Mouse (Mus musculus) hindbrain, embryonic 14.5 days (tissue): ENCODE data around the gene Grik1. TPM values are rescaled to one million over a fixed set of nuclear protein-coding genes. Genes with fewer than 3 reads are reported as not detected.

Experiments
- ATAC-seq: fragments of 200-750 bp; cut with Nextera tagmentation; 2 replicates; pipeline ENCODE4 v1.8.0; 2017; ENCODE audit warnings: moderate number of reproducible peaks, mild to moderate bottlenecking, moderate TSS enrichment, moderate library complexity; ENCODE audit not compliant: low FRiP score
- DNase-seq: peaks from one replicate; pipeline ENCODE4 v3.0.0-alpha.2; 2015; ENCODE audit warnings: low spot score
- H3K27ac ChIP-seq: fragments of 300-500 bp; sonication (generic); 2 replicates; pipeline ENCODE4 v1.5.1; 2014; ENCODE audit warnings: mild to moderate bottlenecking, moderate library complexity
- H3K27me3 ChIP-seq: fragments of 300-500 bp; sonication (generic); 2 replicates; pipeline ENCODE4 v1.6.1; 2014; ENCODE audit warnings: mild to moderate bottlenecking, low read length, mixed read lengths; ENCODE audit not compliant: control insufficient read depth, insufficient read depth
- H3K36me3 ChIP-seq: fragments of 300-500 bp; sonication (generic); replicated peaks from 2 replicates; pipeline ENCODE4 v1.6.1; 2014; ENCODE audit not compliant: control insufficient read depth, insufficient read depth
- H3K4me1 ChIP-seq: fragments of 300-500 bp; sonication (generic); replicated peaks from 2 replicates; pipeline ENCODE4 v1.6.1; 2014; ENCODE audit warnings: antibody characterized with exemption, low read length, mixed read lengths; ENCODE audit not compliant: control insufficient read depth, insufficient read depth
- H3K4me2 ChIP-seq: fragments of 300-500 bp; sonication (generic); replicated peaks from 2 replicates; pipeline ENCODE4 v1.6.1; 2014; ENCODE audit warnings: mild to moderate bottlenecking, moderate library complexity
- H3K4me3 ChIP-seq: fragments of 300-500 bp; sonication (generic); replicated peaks from 2 replicates; pipeline ENCODE4 v1.5.1; 2014; ENCODE audit warnings: mild to moderate bottlenecking, low read length
- H3K9ac ChIP-seq: fragments of 300-500 bp; sonication (generic); 2 replicates; pipeline ENCODE4 v1.6.1; 2014
- H3K9me3 ChIP-seq: fragments of 300-500 bp; sonication (generic); 2 replicates; pipeline ENCODE4 v1.6.1; 2016; ENCODE audit warnings: low read length; ENCODE audit not compliant: control insufficient read depth
- whole genome bisulfite sequencing: fragments of 180-500 bp; shearing (Covaris S2); extraction: QIAGEN DNeasy Blood & Tissue Kit; methylation state at CpG from one replicate; pipeline ENCODE4 v1.1.7; 2014; 5-methylcytosine and 5-hydroxymethylcytosine counted together
- polyA plus RNA-seq: library from polyadenylated mRNA; unstranded; fragments of >200 nt; fragmentation: Nextera tagmentation; extraction: Ambion mirVana; gene quantifications from 2 replicates; pipeline ENCODE4 v1.2.1, GENCODE M21; 2014

The Grik1 gene
- polyA plus RNA-seq, 1 experiment from 2014 or later = 32.3 TPM

DNA sequence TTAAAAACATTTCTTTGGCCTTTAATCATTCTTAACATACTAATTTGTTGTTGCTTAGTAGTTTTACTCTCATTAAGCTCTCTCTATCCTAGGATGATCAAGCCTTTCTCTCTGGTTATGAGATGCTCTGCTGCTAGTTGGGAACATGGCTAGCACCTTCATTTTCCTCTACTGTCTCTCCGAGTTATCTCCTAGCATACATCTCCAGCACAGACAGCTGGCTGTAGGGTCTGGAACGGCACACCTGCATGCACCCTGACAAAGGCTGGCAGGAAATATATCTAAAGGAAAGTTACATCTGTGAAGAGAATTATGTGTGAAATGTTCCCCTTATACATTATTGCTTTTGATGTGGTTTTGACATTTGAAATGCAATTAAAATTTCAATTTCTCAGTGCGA lies 42.5 kb downstream of the Grik1 start:
- no peak overlapping the region for H3K27ac ChIP-seq
- H3K9me3 ChIP-seq = no peaks in the 10 kb centered on the region
- no peak overlapping the region for H3K4me2 ChIP-seq
- no peak overlapping the region for H3K4me3 ChIP-seq
- no peaks in the 10 kb centered on the region for H3K27me3 ChIP-seq
- no peaks in the 10 kb centered on the region for H3K36me3 ChIP-seq
- no peak for ATAC-seq
- WGBS = 89% methylated on average over 3 of the region's 3 CpGs
- DNase-seq = no peak
- H3K4me1 ChIP-seq = no peaks in the 10 kb centered on the region
- no peak overlapping the region for H3K9ac ChIP-seq

DNA sequence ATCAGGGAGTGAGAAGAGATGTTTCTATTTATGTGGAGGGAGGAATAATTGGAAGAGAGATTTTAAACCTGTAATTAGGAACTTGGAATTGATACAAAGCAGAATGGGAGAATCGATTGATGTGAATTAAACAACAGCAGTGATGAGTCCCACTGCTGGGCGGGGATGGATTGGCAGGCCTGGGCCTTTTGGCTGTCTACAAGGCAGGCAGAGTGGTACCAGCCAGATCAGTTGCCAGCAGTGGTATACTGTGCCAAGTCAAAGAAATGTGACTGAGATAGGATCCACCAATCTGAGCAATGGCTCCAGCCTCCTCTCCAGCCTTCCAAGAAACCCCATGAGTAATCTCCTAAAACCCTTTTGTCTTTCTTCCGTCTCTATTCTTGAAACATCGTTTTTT lies 45.4 kb downstream of the Grik1 start:
- no peak for DNase-seq
- WGBS = 83% methylated on average over 4 of the region's 4 CpGs
- Histone ChIP-seq H3K27ac (no peak overlapping the region), H3K4me3 (no peak overlapping the region), H3K4me1 (no peaks in the 10 kb centered on the region), H3K4me2 (no peak overlapping the region), H3K9me3 (no peaks in the 10 kb centered on the region), H3K27me3 (no peaks in the 10 kb centered on the region), H3K9ac (no peak overlapping the region), H3K36me3 (no peaks in the 10 kb centered on the region)
- no peak for ATAC-seq

DNA sequence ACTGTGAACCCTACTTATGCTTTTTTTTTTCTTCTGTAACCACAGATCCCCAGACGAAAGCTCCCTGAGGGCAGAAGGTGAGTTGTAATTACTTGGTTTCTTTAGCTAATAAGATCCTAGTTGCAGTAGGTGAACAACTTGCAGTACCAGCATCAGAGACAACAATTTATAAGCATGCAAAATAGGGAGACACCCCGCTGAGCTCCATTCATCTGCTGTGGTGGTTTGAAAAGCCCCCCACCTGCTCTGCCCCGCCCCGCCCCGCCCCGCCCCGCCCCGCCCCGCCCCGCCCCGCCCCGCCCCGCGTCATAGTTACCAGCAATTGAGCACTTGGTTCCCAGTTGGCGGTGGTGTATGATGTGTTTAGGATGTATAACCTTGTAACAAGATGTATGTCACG lies 64.4 kb downstream of the Grik1 start:
- no peak for ATAC-seq
- Histone ChIP-seq H3K27me3 (no peaks in the 10 kb centered on the region), H3K4me3 (no peak overlapping the region), H3K9me3 (no peaks in the 10 kb centered on the region), H3K27ac (no peak overlapping the region), H3K4me1 (no peaks in the 10 kb centered on the region), H3K4me2 (no peak overlapping the region), H3K36me3 (no peaks in the 10 kb centered on the region), H3K9ac (no peak overlapping the region)
- no peak for DNase-seq
- WGBS = 57% methylated on average over 16 of the region's 16 CpGs

DNA sequence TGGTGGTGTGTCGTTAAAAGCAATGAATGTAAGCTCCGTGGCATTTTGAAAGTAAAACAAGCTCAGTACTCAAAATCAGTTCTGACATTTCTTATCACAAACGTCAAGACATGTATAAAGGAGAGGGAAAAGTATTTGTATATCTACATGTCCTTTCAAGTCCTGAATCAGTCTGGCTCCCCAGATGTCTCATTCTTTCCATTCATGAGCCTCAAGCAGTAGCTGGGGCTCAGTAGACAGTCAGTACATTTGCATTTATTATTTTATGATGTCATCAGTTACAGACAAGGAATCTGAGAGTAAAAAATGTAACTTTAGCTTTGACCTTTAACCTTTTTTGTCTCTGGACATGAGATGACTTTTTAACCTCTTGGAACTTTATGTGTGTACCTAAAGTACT lies 68.1 kb downstream of the Grik1 start:
- Histone ChIP-seq H3K27me3 (no peaks in the 10 kb centered on the region), H3K9ac (no peak overlapping the region), H3K4me2 (no peak overlapping the region), H3K36me3 (no peaks in the 10 kb centered on the region), H3K27ac (no peak overlapping the region), H3K4me1 (no peaks in the 10 kb centered on the region), H3K9me3 (no peaks in the 10 kb centered on the region), H3K4me3 (no peak overlapping the region)
- ATAC-seq (no peak), DNase-seq (no peak)
- 82% methylated on average over 3 of the region's 3 CpGs for WGBS

DNA sequence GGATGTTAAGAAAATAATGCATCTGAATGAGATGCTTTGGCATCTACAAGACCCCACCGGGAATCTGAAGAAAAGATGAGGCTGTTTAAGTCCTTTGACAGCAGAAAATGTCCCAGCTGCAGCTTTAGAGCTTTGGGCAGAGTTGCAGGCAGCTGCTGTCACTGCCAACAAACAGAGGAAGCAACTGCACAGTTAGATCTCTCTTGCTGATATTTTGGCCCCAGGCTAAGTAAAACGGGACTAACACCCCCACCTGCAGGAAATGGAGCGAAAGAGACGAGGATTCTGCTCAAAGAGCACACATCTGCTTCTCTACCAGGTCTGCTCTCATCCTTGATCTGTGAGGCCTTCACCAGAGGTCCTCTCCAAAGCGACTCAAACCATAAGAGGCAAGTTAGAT lies 77.5 kb downstream of the Grik1 start:
- Histone ChIP-seq H3K27me3 (no peaks in the 10 kb centered on the region), H3K4me2 (no peak overlapping the region), H3K27ac (no peak overlapping the region), H3K36me3 (no peaks in the 10 kb centered on the region), H3K4me1 (no peaks in the 10 kb centered on the region), H3K9me3 (no peaks in the 10 kb centered on the region), H3K9ac (no peak overlapping the region), H3K4me3 (no peak overlapping the region)
- ATAC-seq (no peak), DNase-seq (no peak)
- WGBS = 74% methylated on average over 5 of the region's 5 CpGs

DNA sequence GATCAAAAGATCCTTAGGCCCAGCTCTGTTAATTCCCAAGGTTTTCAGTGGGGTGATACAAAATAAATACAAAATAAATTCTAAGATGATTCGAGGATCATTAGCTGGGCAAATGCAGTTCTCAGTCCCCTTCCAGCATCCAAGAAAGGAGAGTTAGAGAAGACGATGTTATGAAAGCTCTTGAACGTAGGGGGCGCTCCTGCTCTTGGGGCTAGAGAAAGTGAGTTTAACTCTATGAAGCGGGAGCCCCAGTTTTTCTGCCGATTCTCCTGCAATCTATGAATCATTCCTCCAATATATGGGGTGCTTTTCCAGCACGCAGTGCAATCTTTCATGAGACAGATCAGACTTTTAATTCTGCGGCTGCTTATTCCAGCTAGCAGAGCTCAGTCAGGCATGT lies 78.2 kb downstream of the Grik1 start:
- no peaks in the 10 kb centered on the region for H3K9me3 ChIP-seq
- WGBS = 68% methylated on average over 8 of the region's 8 CpGs
- DNase-seq = no peak

DNA sequence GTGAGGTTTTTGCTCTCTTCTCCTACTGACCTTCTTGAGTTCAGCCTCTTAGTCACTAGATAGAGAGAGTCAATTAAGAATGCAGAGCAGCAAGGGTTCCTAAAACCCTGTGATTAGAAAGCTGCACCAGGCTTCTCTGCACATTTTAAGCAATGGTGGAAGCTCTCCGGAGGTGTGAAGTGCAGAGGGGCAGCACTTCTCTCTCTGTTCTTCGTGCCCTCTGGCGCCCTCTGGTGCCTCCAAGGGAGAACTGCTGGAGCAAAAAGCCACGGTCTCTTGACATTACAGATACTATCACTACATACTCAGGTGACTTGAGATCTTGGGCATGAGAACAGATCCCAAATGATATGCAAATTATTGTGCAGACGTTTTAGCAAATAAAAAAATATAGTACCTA lies 85.7 kb downstream of the Grik1 start:
- no peaks in the 10 kb centered on the region for H3K4me1 ChIP-seq
- H3K9me3 ChIP-seq = no peaks in the 10 kb centered on the region
- DNase-seq = peak; percentile 74
- no peak overlapping the region for H3K4me2 ChIP-seq
- H3K9ac ChIP-seq = no peak overlapping the region
- H3K27me3 ChIP-seq = no peaks in the 10 kb centered on the region
- 5% methylated on average over 5 of the region's 5 CpGs for WGBS
- no peaks in the 10 kb centered on the region for H3K36me3 ChIP-seq
- H3K27ac ChIP-seq = no peak overlapping the region
- ATAC-seq = 0 out of 2 replicates have a peak, but pooled peaks have one; percentile 51
- H3K4me3 ChIP-seq = no peak overlapping the region

More for the DNA sequence above, 78.2 kb downstream of the Grik1 start:
- H3K27ac ChIP-seq = no peak overlapping the region
- no peaks in the 10 kb centered on the region for H3K36me3 ChIP-seq
- H3K9ac ChIP-seq = no peak overlapping the region
- no peak for ATAC-seq
- H3K4me3 ChIP-seq = no peak overlapping the region
- H3K4me2 ChIP-seq = no peak overlapping the region
- H3K27me3 ChIP-seq = no peaks in the 10 kb centered on the region
- H3K4me1 ChIP-seq = no peaks in the 10 kb centered on the region

DNA sequence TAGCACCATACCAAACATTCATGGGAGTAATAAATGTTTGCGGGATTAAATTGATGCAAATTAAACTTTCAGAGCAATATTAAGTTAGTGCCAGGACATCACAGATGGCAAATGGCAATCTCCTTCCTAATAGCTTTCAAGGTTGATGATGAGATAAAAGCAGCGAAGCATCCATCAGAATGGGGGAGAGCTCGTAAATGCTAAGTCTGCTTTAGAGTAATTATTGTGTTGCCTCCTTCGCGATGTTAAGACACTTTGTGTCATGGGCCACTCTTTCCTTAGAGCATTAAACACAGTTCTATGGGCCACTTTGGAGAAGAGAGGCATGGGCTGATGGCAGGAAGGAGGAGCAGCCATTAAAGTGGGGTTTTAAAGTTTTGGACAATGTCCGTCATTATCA lies 86.1 kb downstream of the Grik1 start:
- ATAC-seq = no peak
- Histone ChIP-seq H3K4me3 (no peak overlapping the region), H3K9me3 (no peaks in the 10 kb centered on the region), H3K4me1 (no peaks in the 10 kb centered on the region), H3K4me2 (no peak overlapping the region), H3K36me3 (no peaks in the 10 kb centered on the region), H3K27me3 (no peaks in the 10 kb centered on the region), H3K9ac (no peak overlapping the region), H3K27ac (no peak overlapping the region)
- no peak for DNase-seq
- 76% methylated on average over 6 of the region's 6 CpGs for WGBS

DNA sequence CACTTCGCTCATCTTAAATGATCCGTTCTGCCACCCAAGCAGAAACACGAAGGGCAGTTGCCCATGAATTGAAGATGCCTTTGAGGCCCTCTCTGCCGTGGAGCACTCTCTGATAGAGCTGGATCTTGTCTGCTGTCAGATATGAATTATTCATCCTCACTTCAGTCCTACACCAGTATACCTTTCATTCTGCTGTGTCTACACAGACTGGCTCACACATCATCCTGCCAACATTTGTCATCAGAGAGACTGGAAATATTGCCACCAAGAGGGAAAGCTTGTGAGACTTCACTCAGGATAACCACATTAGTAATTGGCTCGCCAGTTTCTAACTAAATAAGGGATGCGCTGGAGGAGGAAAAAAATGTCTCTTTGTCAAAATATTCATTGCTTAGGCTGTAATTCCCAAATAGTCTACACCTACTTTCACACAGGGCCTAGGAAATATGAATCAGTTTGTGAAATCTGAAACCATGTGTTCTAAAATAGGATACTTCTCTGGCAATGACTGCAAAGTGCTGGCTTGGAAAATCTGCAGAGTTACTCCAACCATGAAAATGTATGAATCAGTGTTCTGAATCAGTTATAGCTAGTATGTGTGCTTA lies 102.5 kb downstream of the Grik1 start:
- H3K9ac ChIP-seq = no peak overlapping the region
- no peak for ATAC-seq
- 63% methylated on average over 6 of the region's 6 CpGs for WGBS
- H3K4me2 ChIP-seq = no peak overlapping the region
- no peak for DNase-seq
- no peaks in the 10 kb centered on the region for H3K27me3 ChIP-seq
- H3K36me3 ChIP-seq = no peaks in the 10 kb centered on the region
- no peaks in the 10 kb centered on the region for H3K9me3 ChIP-seq
- no peak overlapping the region for H3K27ac ChIP-seq
- H3K4me1 ChIP-seq = no peaks in the 10 kb centered on the region
- no peak overlapping the region for H3K4me3 ChIP-seq

DNA sequence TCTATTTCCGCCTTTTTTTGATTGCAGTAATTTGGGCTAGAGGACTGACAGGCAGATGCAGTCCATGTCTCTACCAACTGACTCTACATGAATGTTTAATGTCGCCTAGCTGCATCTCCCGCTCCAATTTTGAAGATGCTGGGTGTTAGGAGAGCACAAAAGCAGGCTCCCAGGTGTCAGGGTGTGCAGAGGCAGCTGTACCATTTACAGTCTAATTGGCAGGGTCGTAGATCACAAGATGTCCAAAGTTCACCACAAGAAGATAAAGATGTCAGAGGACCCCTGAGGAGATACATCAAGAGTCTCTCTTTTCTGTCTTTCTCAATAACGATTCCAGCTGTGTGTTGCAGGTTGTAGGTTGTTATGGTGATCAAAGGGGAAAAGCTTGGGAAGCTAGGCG lies 111.3 kb downstream of the Grik1 start:
- Histone ChIP-seq H3K4me2 (no peak overlapping the region), H3K36me3 (no peaks in the 10 kb centered on the region), H3K27ac (no peak overlapping the region), H3K27me3 (no peaks in the 10 kb centered on the region), H3K4me3 (no peak overlapping the region), H3K9ac (no peak overlapping the region), H3K9me3 (no peaks in the 10 kb centered on the region), H3K4me1 (no peaks in the 10 kb centered on the region; the same call in 1 of the 2 replicates)
- ATAC-seq = no peak
- WGBS = 48% methylated on average over 6 of the region's 6 CpGs
- DNase-seq = no peak
